Mouse (Mus musculus) kidney, postnatal 36 days (tissue): ENCODE results near the gene Mrpl43.

Experiments
- DNase-seq, 2 experiments: peaks; one replicate each; pipeline ENCODE4 v3.0.0; 2021 to 2022; ENCODE audit warnings: mixed read lengths in 2 of 2

Gene Mrpl43

GRCm38 (mm10) chr19:44965978-44966377, 40.3 kb downstream of the Mrpl43 start:
- no peak for DNase-seq

GRCm38 (mm10) chr19:44959633-44960032, 46.6 kb downstream of the Mrpl43 start:
- no peak for DNase-seq
